Comparison of ENCODE assay signal across 33 mouse cellular contexts in genomic region chrX:9205121-9205520, GRCm38 (mm10). TPM values are rescaled to one million over a fixed set of nuclear protein-coding genes. Genes with fewer than 3 reads are reported as not detected.
"Had no signal": no experiment of that assay in that cellular context is flagged by ENCODE, and none has a peak within 500 bp of the region (broad histone marks: within the 10 kb centered on the region; RNA-seq: fewer than 3 reads in every experiment).

No protein-coding gene starts in this region.

- H3K4me1 ChIP-seq: hindbrain, embryonic 12.5 days; intestine, embryonic 15.5 days; kidney, embryonic 15.5 days; limb, embryonic 12.5 days; liver, embryonic 15.5 days had no signal

- H3K27ac ChIP-seq: gastrocnemius, adult 2 months; heart, embryonic 13.5 days; heart, embryonic 15.5 days; hindbrain, embryonic 10.5 days; hindbrain, embryonic 12.5 days; hindbrain, embryonic 14.5 days; intestine, embryonic 15.5 days; kidney, embryonic 15.5 days; kidney, postnatal 0 days; layer of hippocampus, adult 2 months; left cerebral cortex, adult 2 months; limb, embryonic 10.5 days; limb, embryonic 12.5 days; liver, embryonic 13.5 days; liver, embryonic 15.5 days had no signal

- H3K36me3 ChIP-seq: heart, embryonic 13.5 days; heart, embryonic 15.5 days; hindbrain, embryonic 10.5 days; hindbrain, embryonic 12.5 days; intestine, embryonic 15.5 days; kidney, embryonic 15.5 days; limb, embryonic 10.5 days; limb, embryonic 12.5 days; liver, embryonic 13.5 days; liver, embryonic 15.5 days had no signal

- H3K4me3 ChIP-seq: gastrocnemius, adult 2 months; heart, embryonic 13.5 days; heart, embryonic 15.5 days; hindbrain, embryonic 10.5 days; hindbrain, embryonic 12.5 days; intestine, embryonic 15.5 days; kidney, embryonic 15.5 days; layer of hippocampus, adult 2 months; left cerebral cortex, adult 2 months; limb, embryonic 10.5 days; limb, embryonic 12.5 days; liver, embryonic 13.5 days; liver, embryonic 15.5 days had no signal

- H3K9ac ChIP-seq: forebrain, postnatal 0 days; heart, embryonic 13.5 days; heart, embryonic 15.5 days; hindbrain, embryonic 12.5 days; hindbrain, embryonic 14.5 days; intestine, embryonic 15.5 days; kidney, embryonic 15.5 days; limb, embryonic 12.5 days; liver, embryonic 13.5 days; liver, embryonic 15.5 days; liver, postnatal 0 days had no signal

- DNase-seq: forebrain, postnatal 0 days; gastrocnemius, adult 2 months; gastrocnemius, postnatal 10 days; gastrocnemius, postnatal 25 days; heart, postnatal 4 days; kidney, postnatal 14 days; kidney, postnatal 4 days; liver; liver, embryonic 13.5 days; liver, postnatal 0 days had no signal

- H3K9me3 ChIP-seq: heart, embryonic 13.5 days; heart, embryonic 15.5 days; hindbrain, embryonic 12.5 days; intestine, embryonic 15.5 days; kidney, embryonic 15.5 days; limb, embryonic 10.5 days; limb, embryonic 12.5 days; liver, embryonic 13.5 days; liver, embryonic 15.5 days had no signal

- H3K27me3 ChIP-seq: heart, embryonic 15.5 days; intestine, embryonic 15.5 days had no signal

RNA-seq across cellular contexts. Expression of gene Lancl3, which starts 5.4 kb away (rescaled TPM):
- total RNA-seq: granulocyte monocyte progenitor cell, adult 5-6 weeks had no signal

RNA-seq across cellular contexts. Expression of gene Gm14862, which starts 51.6 kb away (rescaled TPM):
- total RNA-seq: forebrain, postnatal 0 days; gastrocnemius, adult 2 months; gastrocnemius, postnatal 10 days; gastrocnemius, postnatal 25 days; gastrocnemius, postnatal 4 days; granulocyte monocyte progenitor cell, adult 5-6 weeks; heart, postnatal 4 days; layer of hippocampus, adult 2 months; layer of hippocampus, postnatal 10 days; layer of hippocampus, postnatal 25 days; left cerebral cortex, adult 2 months; left cerebral cortex, postnatal 14 days; left cerebral cortex, postnatal 36 days had no signal
- polyA plus RNA-seq: forebrain, postnatal 0 days; heart, embryonic 15.5 days; heart, postnatal 0 days; hindbrain, embryonic 10.5 days; hindbrain, embryonic 14.5 days; hindbrain, embryonic 16.5 days; intestine, embryonic 15.5 days; intestine, postnatal 0 days; kidney, postnatal 0 days; limb, embryonic 10.5 days; limb, embryonic 12.5 days; limb, embryonic 14.5 days had no signal
